Mouse (Mus musculus): ENCODE data around the gene Ugt1a2. TPM values are rescaled to one million over a fixed set of nuclear protein-coding genes. Genes with fewer than 3 reads are reported as not detected.
"Not testable (repeated sequence)": the region's sequence is repeated elsewhere in the genome, so short reads cannot be mapped to it uniquely, and the experiment has no call there.

Ugt1a2 gene
- not detected in 2 replicates for total RNA-seq (2012; rRNA removed)

- TF ChIP-seq HCFC1 (IDR thresholded peaks at IDR 0.05; ENCODE audit: borderline replicate concordance, insufficient read depth, low read length) = no peak
- TF ChIP-seq CHD2 (IDR thresholded peaks at IDR 0.05; ENCODE audit: low read depth, low read length) = no peak
- TF ChIP-seq ZNF384 (IDR thresholded peaks at IDR 0.05; ENCODE audit: low read depth, low read length) = no peak
- no peak for TF ChIP-seq ZC3H11A (IDR thresholded peaks at IDR 0.05; ENCODE audit: borderline replicate concordance, low read depth, low read length)
- no peak for TF ChIP-seq MAFK (IDR thresholded peaks at IDR 0.05; ENCODE audit: insufficient read depth, low read depth, low read length)
- in situ Hi-C loops (cut with MboI; ENCODE audit: low sequenced_read_pairs in 2 of 2, unreplicated experiment in 2 of 2) = no loop called here
- Histone ChIP-seq H3K4me3 (ENCODE audit: insufficient read depth in 1 of 2, low read depth in 1 of 2, low read length in 2 of 2, poor library complexity in 1 of 2, severe bottlenecking in 1 of 2) (no peak within 1 kb of the TSS), H3K4me1 (ENCODE audit: control insufficient read depth in 2 of 2, insufficient read depth in 2 of 2, low read length in 2 of 2, poor library complexity in 1 of 2) (no peaks in the 10 kb centered on the region), H3K9me3 (ENCODE audit: control insufficient read depth, insufficient read depth, low read depth, low read length) (no peaks in the 10 kb centered on the region), H3K9ac (ENCODE audit: insufficient read depth, low read depth, low read length, poor library complexity, severe bottlenecking) (no peak within 1 kb of the TSS), H3K27ac (ENCODE audit: insufficient read depth, low read depth, low read length, poor library complexity, severe bottlenecking) (no peak within 1 kb of the TSS), H3K36me3 (ENCODE audit: control insufficient read depth, insufficient read depth, low read length, poor library complexity, severe bottlenecking) (no peaks in the 10 kb centered on the region)
- no peak for DNase-seq (ENCODE audit: low read depth, low spot score)
Measured at GRCm38 (mm10) chr1:88200456-88200855, at the start of gene Ugt1a2. Gene Ugt1a2, plus strand, starts transcription at chr1:88200601.

- DNase-seq (ENCODE audit: low read depth, low spot score) = no peak
- in situ Hi-C loops (cut with MboI; ENCODE audit: low sequenced_read_pairs in 2 of 2, unreplicated experiment in 2 of 2) = no loop called here
- TF ChIP-seq ZC3H11A (IDR thresholded peaks at IDR 0.05; ENCODE audit: borderline replicate concordance, low read depth, low read length) (no peak), MAFK (IDR thresholded peaks at IDR 0.05; ENCODE audit: insufficient read depth, low read depth, low read length) (no peak), HCFC1 (IDR thresholded peaks at IDR 0.05; ENCODE audit: borderline replicate concordance, insufficient read depth, low read length) (no peak), ZNF384 (IDR thresholded peaks at IDR 0.05; ENCODE audit: low read depth, low read length) (no peak), CHD2 (IDR thresholded peaks at IDR 0.05; ENCODE audit: low read depth, low read length) (no peak)
- no peak overlapping the region for H3K9ac ChIP-seq (ENCODE audit: insufficient read depth, low read depth, low read length, poor library complexity, severe bottlenecking)
- no peak overlapping the region for H3K27ac ChIP-seq (ENCODE audit: insufficient read depth, low read depth, low read length, poor library complexity, severe bottlenecking)
- no peaks in the 10 kb centered on the region for H3K9me3 ChIP-seq (ENCODE audit: control insufficient read depth, insufficient read depth, low read depth, low read length)
- H3K4me1 ChIP-seq (ENCODE audit: control insufficient read depth in 2 of 2, insufficient read depth in 2 of 2, low read length in 2 of 2, poor library complexity in 1 of 2) = no peaks in the 10 kb centered on the region
- H3K4me3 ChIP-seq (ENCODE audit: insufficient read depth in 1 of 2, low read depth in 1 of 2, low read length in 2 of 2, poor library complexity in 1 of 2, severe bottlenecking in 1 of 2) = no peak overlapping the region
- no peaks in the 10 kb centered on the region for H3K36me3 ChIP-seq (ENCODE audit: control insufficient read depth, insufficient read depth, low read length, poor library complexity, severe bottlenecking)
Measured at GRCm38 (mm10) chr1:88158430-88158829, 42.0 kb upstream of the Ugt1a2 start.

GRCm38 (mm10) chr1:88165711-88166110 lies 34.7 kb upstream of the Ugt1a2 start, which contains the start of gene Ugt1a5:
Gene Ugt1a5, plus strand, starts transcription at chr1:88166012.
- in situ Hi-C loops (cut with MboI; ENCODE audit: low sequenced_read_pairs in 2 of 2, unreplicated experiment in 2 of 2) = no loop called here
- TF ChIP-seq HCFC1 (IDR thresholded peaks at IDR 0.05; ENCODE audit: borderline replicate concordance, insufficient read depth, low read length) (no peak), ZNF384 (IDR thresholded peaks at IDR 0.05; ENCODE audit: low read depth, low read length) (no peak), ZC3H11A (IDR thresholded peaks at IDR 0.05; ENCODE audit: borderline replicate concordance, low read depth, low read length) (no peak), MAFK (IDR thresholded peaks at IDR 0.05; ENCODE audit: insufficient read depth, low read depth, low read length) (no peak), CHD2 (IDR thresholded peaks at IDR 0.05; ENCODE audit: low read depth, low read length) (no peak)
- no peak for DNase-seq (ENCODE audit: low read depth, low spot score)
- Histone ChIP-seq H3K4me1 (ENCODE audit: control insufficient read depth in 2 of 2, insufficient read depth in 2 of 2, low read length in 2 of 2, poor library complexity in 1 of 2) (peaks cover 0 to 2% of the 10 kb centered on the region in 2 experiments; a peak in 1 of 4 replicates), H3K9me3 (ENCODE audit: control insufficient read depth, insufficient read depth, low read depth, low read length) (no peaks in the 10 kb centered on the region), H3K36me3 (ENCODE audit: control insufficient read depth, insufficient read depth, low read length, poor library complexity, severe bottlenecking) (no peaks in the 10 kb centered on the region), H3K9ac (ENCODE audit: insufficient read depth, low read depth, low read length, poor library complexity, severe bottlenecking) (no peak within 1 kb of the TSS), H3K4me3 (ENCODE audit: insufficient read depth in 1 of 2, low read depth in 1 of 2, low read length in 2 of 2, poor library complexity in 1 of 2, severe bottlenecking in 1 of 2) (no peak within 1 kb of the TSS), H3K27ac (ENCODE audit: insufficient read depth, low read depth, low read length, poor library complexity, severe bottlenecking) (no peak within 1 kb of the TSS)

GRCm38 (mm10) chr1:88172190-88172589 lies 28.2 kb upstream of the Ugt1a2 start:
- in situ Hi-C loops (cut with MboI; ENCODE audit: low sequenced_read_pairs in 2 of 2, unreplicated experiment in 2 of 2); DNase-seq (ENCODE audit: low read depth, low spot score); H3K27ac ChIP-seq (ENCODE audit: insufficient read depth, low read depth, low read length, poor library complexity, severe bottlenecking); H3K9ac ChIP-seq (ENCODE audit: insufficient read depth, low read depth, low read length, poor library complexity, severe bottlenecking); H3K4me1 ChIP-seq (ENCODE audit: control insufficient read depth in 2 of 2, insufficient read depth in 2 of 2, low read length in 2 of 2, poor library complexity in 1 of 2); H3K36me3 ChIP-seq (ENCODE audit: control insufficient read depth, insufficient read depth, low read length, poor library complexity, severe bottlenecking); H3K9me3 ChIP-seq (ENCODE audit: control insufficient read depth, insufficient read depth, low read depth, low read length); H3K4me3 ChIP-seq (ENCODE audit: insufficient read depth in 1 of 2, low read depth in 1 of 2, low read length in 2 of 2, poor library complexity in 1 of 2, severe bottlenecking in 1 of 2): not testable (repeated sequence)

GRCm38 (mm10) chr1:88179657-88180056 lies 20.7 kb upstream of the Ugt1a2 start:
- TF ChIP-seq HCFC1 (IDR thresholded peaks at IDR 0.05; ENCODE audit: borderline replicate concordance, insufficient read depth, low read length) (no peak), CHD2 (IDR thresholded peaks at IDR 0.05; ENCODE audit: low read depth, low read length) (no peak), MAFK (IDR thresholded peaks at IDR 0.05; ENCODE audit: insufficient read depth, low read depth, low read length) (no peak), ZNF384 (IDR thresholded peaks at IDR 0.05; ENCODE audit: low read depth, low read length) (no peak), ZC3H11A (IDR thresholded peaks at IDR 0.05; ENCODE audit: borderline replicate concordance, low read depth, low read length) (no peak)
- in situ Hi-C loops (cut with MboI; ENCODE audit: low sequenced_read_pairs in 2 of 2, unreplicated experiment in 2 of 2) = no loop called here

More at GRCm38 (mm10) chr1:88179657-88180056, 20.7 kb upstream of the Ugt1a2 start:
- H3K4me1 ChIP-seq (ENCODE audit: control insufficient read depth in 2 of 2, insufficient read depth in 2 of 2, low read length in 2 of 2, poor library complexity in 1 of 2) = no peaks in the 10 kb centered on the region
- H3K4me3 ChIP-seq (ENCODE audit: insufficient read depth in 1 of 2, low read depth in 1 of 2, low read length in 2 of 2, poor library complexity in 1 of 2, severe bottlenecking in 1 of 2) = no peak overlapping the region
- DNase-seq (ENCODE audit: low read depth, low spot score) = no peak
- no peaks in the 10 kb centered on the region for H3K36me3 ChIP-seq (ENCODE audit: control insufficient read depth, insufficient read depth, low read length, poor library complexity, severe bottlenecking)
- H3K9ac ChIP-seq (ENCODE audit: insufficient read depth, low read depth, low read length, poor library complexity, severe bottlenecking) = no peak overlapping the region
- no peak overlapping the region for H3K27ac ChIP-seq (ENCODE audit: insufficient read depth, low read depth, low read length, poor library complexity, severe bottlenecking)
- no peaks in the 10 kb centered on the region for H3K9me3 ChIP-seq (ENCODE audit: control insufficient read depth, insufficient read depth, low read depth, low read length)

Data from ES-E14 (cell line).